Mouse (Mus musculus): ENCODE measurements at regions not wholly inside any gene's neighbourhood (a gene's known extent, or its start where the extent isn't known, plus 50 kb on each side); places are given as distances from the start of the nearest gene placed in this dataset.
"Not testable (repeated sequence)": the region's sequence is repeated elsewhere in the genome, so short reads cannot be mapped to it uniquely, and the experiment has no call there.

DNA sequence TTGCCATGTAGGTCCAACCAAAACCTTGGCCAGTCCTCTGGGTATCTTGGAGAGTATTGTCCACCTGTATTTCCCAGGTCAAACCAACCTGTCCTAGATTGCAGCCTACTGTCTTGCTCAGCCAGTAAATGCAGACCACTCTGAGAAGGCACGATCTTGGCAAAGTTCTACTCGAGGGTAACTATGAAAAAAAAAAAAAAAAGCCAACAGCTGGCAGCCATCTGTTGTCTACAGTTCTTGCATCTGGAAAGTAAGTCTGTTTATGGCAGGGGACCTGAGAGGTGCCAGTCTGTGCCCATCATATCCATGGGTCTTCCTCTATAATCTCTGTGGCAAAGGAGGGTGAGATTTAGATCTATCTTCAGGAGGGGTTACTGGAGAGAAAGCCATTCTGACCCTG is 78.2 kb downstream of the Cxcr4 start:
- no peak for DNase-seq
- no peak overlapping the region for H3K27ac ChIP-seq (ENCODE audit: low read depth, low read length)
- H3K9me3 ChIP-seq (ENCODE audit: low read length) = no peaks in the 10 kb centered on the region
- H3K9ac ChIP-seq = no peak overlapping the region
- TF ChIP-seq CTCF (IDR thresholded peaks at IDR 0.05; ENCODE audit: low read depth) = no peak
- WGBS = 91% methylated on average over 2 of the region's 2 CpGs
- no peaks in the 10 kb centered on the region for H3K36me3 ChIP-seq (ENCODE audit: insufficient read depth)
- H3K4me2 ChIP-seq (ENCODE audit: low read depth) = no peak overlapping the region
- no peaks in the 10 kb centered on the region for H3K4me1 ChIP-seq (ENCODE audit: insufficient read depth)
- no peak overlapping the region for H3K4me3 ChIP-seq (ENCODE audit: low read depth, low read length)
- no peak for ATAC-seq
- H3K27me3 ChIP-seq (ENCODE audit: insufficient read depth, low read length) = no peaks in the 10 kb centered on the region

- no peaks in the 10 kb centered on the region for H3K4me1 ChIP-seq (ENCODE audit: insufficient read depth)
- TF ChIP-seq CTCF (IDR thresholded peaks at IDR 0.05; ENCODE audit: low read depth) = no peak
- no peak overlapping the region for H3K27ac ChIP-seq (ENCODE audit: low read depth, low read length)
- no peak overlapping the region for H3K9ac ChIP-seq
- no peaks in the 10 kb centered on the region for H3K36me3 ChIP-seq (ENCODE audit: insufficient read depth)
- H3K9me3 ChIP-seq (ENCODE audit: low read length) = no peaks in the 10 kb centered on the region
- H3K4me3 ChIP-seq (ENCODE audit: low read depth, low read length) = no peak overlapping the region
- 91% methylated on average over 4 of the region's 4 CpGs for WGBS
- ATAC-seq (no peak), DNase-seq (no peak)
- no peaks in the 10 kb centered on the region for H3K27me3 ChIP-seq (ENCODE audit: insufficient read depth, low read length)
- H3K4me2 ChIP-seq (ENCODE audit: low read depth) = no peak overlapping the region
Observed at GRCm38 (mm10) chr1:128513153-128513552, 78.9 kb downstream of the Cxcr4 start.

- 80% methylated on average over 2 of the region's 2 CpGs for WGBS
- TF ChIP-seq CTCF (IDR thresholded peaks at IDR 0.05; ENCODE audit: low read depth) = no peak
- no peak for ATAC-seq
Observed at GRCm38 (mm10) chr1:128508816-128509461, 83.2 kb downstream of the Cxcr4 start.

GRCm38 (mm10) chr1:128506551-128507313 is 85.4 kb downstream of the Cxcr4 start:
- TF ChIP-seq CTCF (IDR thresholded peaks at IDR 0.05; ENCODE audit: low read depth) = no peak
- Histone ChIP-seq H3K27ac (ENCODE audit: low read depth, low read length) (no peak overlapping the region), H3K4me1 (ENCODE audit: insufficient read depth) (no peaks in the 10 kb centered on the region), H3K36me3 (ENCODE audit: insufficient read depth) (no peaks in the 10 kb centered on the region), H3K27me3 (ENCODE audit: insufficient read depth, low read length) (no peaks in the 10 kb centered on the region), H3K4me3 (ENCODE audit: low read depth, low read length) (no peak overlapping the region), H3K9ac (no peak overlapping the region), H3K4me2 (ENCODE audit: low read depth) (no peak overlapping the region), H3K9me3 (ENCODE audit: low read length) (no peaks in the 10 kb centered on the region)
- ATAC-seq (no peak), DNase-seq (no peak)
- WGBS = 87% methylated on average over 4 of the region's 4 CpGs

More at GRCm38 (mm10) chr1:128508816-128509461, 83.2 kb downstream of the Cxcr4 start:
- H3K4me3 ChIP-seq (ENCODE audit: low read depth, low read length) = no peak overlapping the region
- no peak overlapping the region for H3K9ac ChIP-seq
- no peak overlapping the region for H3K27ac ChIP-seq (ENCODE audit: low read depth, low read length)
- H3K9me3 ChIP-seq (ENCODE audit: low read length) = no peaks in the 10 kb centered on the region
- no peak for DNase-seq
- H3K4me1 ChIP-seq (ENCODE audit: insufficient read depth) = no peaks in the 10 kb centered on the region
- no peaks in the 10 kb centered on the region for H3K36me3 ChIP-seq (ENCODE audit: insufficient read depth)
- no peaks in the 10 kb centered on the region for H3K27me3 ChIP-seq (ENCODE audit: insufficient read depth, low read length)
- H3K4me2 ChIP-seq (ENCODE audit: low read depth) = no peak overlapping the region

DNA sequence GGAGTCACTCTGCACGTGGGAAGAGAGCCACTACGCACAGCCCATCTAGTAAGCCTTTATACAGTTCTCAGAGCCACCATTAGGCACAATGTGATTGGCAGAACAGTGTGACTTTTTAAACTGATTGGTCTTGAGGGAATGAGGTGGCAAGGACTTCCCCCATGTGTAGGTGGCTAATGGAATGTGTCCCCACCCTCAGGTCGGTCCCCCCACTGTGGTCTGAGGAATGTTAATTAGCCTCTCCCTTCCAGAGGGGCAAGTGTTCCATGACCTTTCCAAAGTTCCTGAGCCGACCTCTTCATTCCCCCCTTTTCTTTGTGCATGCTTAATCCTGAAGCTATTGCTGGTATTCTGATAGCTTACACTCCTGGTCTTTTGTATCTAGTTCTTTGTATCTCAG is 87.2 kb upstream of the Dars start:
- H3K4me3 ChIP-seq (ENCODE audit: low read depth, low read length) = no peak overlapping the region
- WGBS = 40% methylated on average over 4 of the region's 4 CpGs
- H3K4me2 ChIP-seq (ENCODE audit: low read depth) = no peak overlapping the region
- no peaks in the 10 kb centered on the region for H3K4me1 ChIP-seq (ENCODE audit: insufficient read depth)
- no peak overlapping the region for H3K9ac ChIP-seq
- no peaks in the 10 kb centered on the region for H3K36me3 ChIP-seq (ENCODE audit: insufficient read depth)
- ATAC-seq = no peak
- no peaks in the 10 kb centered on the region for H3K27me3 ChIP-seq (ENCODE audit: insufficient read depth, low read length)
- DNase-seq = no peak
- no peak overlapping the region for H3K27ac ChIP-seq (ENCODE audit: low read depth, low read length)
- no peaks in the 10 kb centered on the region for H3K9me3 ChIP-seq (ENCODE audit: low read length)
- no peak for TF ChIP-seq CTCF (IDR thresholded peaks at IDR 0.05; ENCODE audit: low read depth)

- H3K36me3 ChIP-seq (ENCODE audit: insufficient read depth) = no peaks in the 10 kb centered on the region
- no peak overlapping the region for H3K27ac ChIP-seq (ENCODE audit: low read depth, low read length)
- no peaks in the 10 kb centered on the region for H3K4me1 ChIP-seq (ENCODE audit: insufficient read depth)
- H3K9ac ChIP-seq = no peak overlapping the region
- no peak overlapping the region for H3K4me2 ChIP-seq (ENCODE audit: low read depth)
- 69% methylated on average over 9 of the region's 9 CpGs for WGBS
- H3K4me3 ChIP-seq (ENCODE audit: low read depth, low read length) = no peak overlapping the region
- no peak for TF ChIP-seq CTCF (IDR thresholded peaks at IDR 0.05; ENCODE audit: low read depth)
- ATAC-seq = no peak
- H3K9me3 ChIP-seq (ENCODE audit: low read length) = no peaks in the 10 kb centered on the region
- DNase-seq = no peak
- no peaks in the 10 kb centered on the region for H3K27me3 ChIP-seq (ENCODE audit: insufficient read depth, low read length)
Observed at GRCm38 (mm10) chr1:128498042-128498772, 81.0 kb upstream of the Dars start.

DNA sequence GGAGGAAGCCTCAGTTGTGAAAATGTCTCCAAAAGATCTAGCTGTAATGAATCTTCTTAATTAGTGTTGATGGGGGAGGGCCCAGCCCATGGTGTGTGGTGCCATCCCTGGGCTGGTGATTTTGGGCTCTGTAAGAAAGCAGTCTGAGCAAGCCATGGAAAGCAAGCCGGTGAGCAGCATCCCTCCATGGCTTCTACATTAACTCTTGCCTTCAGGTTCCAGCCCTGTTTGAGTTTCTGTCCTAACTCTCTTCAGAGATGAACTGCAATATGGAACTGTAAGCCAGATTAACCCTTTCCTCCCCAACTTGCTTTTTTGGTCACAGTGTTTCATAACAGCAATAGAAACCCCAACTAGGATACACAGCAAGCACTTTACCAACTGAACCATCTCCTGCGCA is 75.1 kb upstream of the Dars start:
- H3K9me3 ChIP-seq (ENCODE audit: low read length) = no peaks in the 10 kb centered on the region
- no peak overlapping the region for H3K9ac ChIP-seq
- no peaks in the 10 kb centered on the region for H3K36me3 ChIP-seq (ENCODE audit: insufficient read depth)
- no peak overlapping the region for H3K27ac ChIP-seq (ENCODE audit: low read depth, low read length)
- no peak for TF ChIP-seq CTCF (IDR thresholded peaks at IDR 0.05; ENCODE audit: low read depth)
- 100% methylated on average over 2 of the region's 2 CpGs for whole genome bisulfite sequencing
- ATAC-seq = no peak
- H3K4me3 ChIP-seq (ENCODE audit: low read depth, low read length) = no peak overlapping the region
- H3K27me3 ChIP-seq (ENCODE audit: insufficient read depth, low read length) = no peaks in the 10 kb centered on the region
- DNase-seq = no peak
- H3K4me1 ChIP-seq (ENCODE audit: insufficient read depth) = no peaks in the 10 kb centered on the region
- no peak overlapping the region for H3K4me2 ChIP-seq (ENCODE audit: low read depth)

- 54% methylated on average over 3 of the region's 4 CpGs for WGBS
- not testable (repeated sequence) for H3K9me3 ChIP-seq (ENCODE audit: low read length)
Observed at GRCm38 (mm10) chr1:128487181-128487580, 70.0 kb upstream of the Dars start.

More at GRCm38 (mm10) chr1:128487181-128487580, 70.0 kb upstream of the Dars start:
- H3K9ac ChIP-seq; H3K27ac ChIP-seq (ENCODE audit: low read depth, low read length); ATAC-seq; H3K27me3 ChIP-seq (ENCODE audit: insufficient read depth, low read length); H3K4me3 ChIP-seq (ENCODE audit: low read depth, low read length); DNase-seq; H3K4me1 ChIP-seq (ENCODE audit: insufficient read depth); H3K36me3 ChIP-seq (ENCODE audit: insufficient read depth); H3K4me2 ChIP-seq (ENCODE audit: low read depth): not testable (repeated sequence)
